Mouse (Mus musculus) cerebellum, adult 2 months (tissue): ENCODE measurements at regions not wholly inside any gene's neighbourhood (a gene's known extent, or its start where the extent isn't known, plus 50 kb on each side); places are given as distances from the start of the nearest gene placed in this dataset.

Source experiments
- CTCF ChIP-seq: fragments of 200-500 bp; IDR thresholded peaks from 2 replicates; pipeline ENCODE4 v1.5.1; 2011; ENCODE audit warnings: low read depth, mild to moderate bottlenecking, control low read depth, low read length, moderate library complexity, borderline replicate concordance; ENCODE audit not compliant: insufficient read depth
- POLR2A ChIP-seq: fragments of 200-500 bp; IDR thresholded peaks from 2 replicates; pipeline ENCODE4 v1.6.1; 2011; ENCODE audit warnings: low read length, control low read depth, borderline replicate concordance; ENCODE audit not compliant: insufficient read depth

GRCm38 (mm10) chr13:75461273-75461672 lies 245.3 kb upstream of the Ell2 start:
- TF ChIP-seq CTCF (no peak), POLR2A (no peak)
